Mouse (Mus musculus): Measurements from ENCODE around the gene Lhb.
"Not testable (repeated sequence)": the region's sequence is repeated elsewhere in the genome, so short reads cannot be mapped to it uniquely, and the experiment has no call there.

Gene Lhb

DNA sequence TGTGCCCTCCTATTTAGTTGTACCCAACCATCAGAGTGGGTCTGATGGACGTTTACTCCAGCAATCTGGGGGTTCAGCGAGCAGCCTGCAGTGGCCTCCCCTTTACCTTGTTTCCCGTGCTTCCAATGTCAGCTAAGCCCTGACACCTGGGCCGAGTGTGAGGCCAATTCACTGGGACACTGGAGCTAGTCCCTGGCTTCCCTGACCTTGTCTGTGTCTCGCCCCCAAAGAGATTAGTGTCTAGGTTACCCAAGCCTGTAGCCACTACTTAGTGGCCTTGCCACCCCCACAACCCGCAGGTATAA, at the start of gene Lhb:
TSS of gene Lhb (plus strand) at position 206 of the 305 bp plus-strand sequence.
- DNase-seq (ENCODE audit: low spot score in 2 of 2): no peak

- DNase-seq (ENCODE audit: low spot score in 2 of 2): no peak
Measured at GRCm38 (mm10) chr7:45372371-45372770, 48.2 kb upstream of the Lhb start.

- no peak for DNase-seq (ENCODE audit: low spot score in 2 of 2)
Measured at GRCm38 (mm10) chr7:45374620-45375019, 46.0 kb upstream of the Lhb start.

- no peak for DNase-seq (ENCODE audit: low spot score in 2 of 2)
Measured at GRCm38 (mm10) chr7:45376057-45376456, 44.6 kb upstream of the Lhb start.

DNA sequence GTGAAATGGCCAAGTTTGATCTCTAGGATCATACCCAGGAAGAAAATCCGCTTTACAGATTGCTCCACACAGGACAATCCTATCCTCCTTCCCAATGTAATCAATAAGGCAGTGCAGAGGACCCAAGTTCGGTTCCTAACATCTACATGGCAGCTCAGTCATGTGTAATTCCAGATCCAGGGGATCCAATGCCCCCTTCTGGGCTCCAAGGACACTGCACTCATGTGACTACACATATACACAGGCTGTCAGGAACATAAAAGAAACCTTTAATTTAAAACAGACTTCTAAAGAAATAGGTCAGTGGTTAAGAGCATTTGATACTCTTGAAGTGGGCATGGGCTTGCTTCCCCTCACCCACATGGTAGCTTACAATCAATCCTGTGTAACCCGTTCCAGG, 34.5 kb upstream of the Lhb start:
- DNase-seq (ENCODE audit: low spot score in 2 of 2): no peak

- DNase-seq (ENCODE audit: low spot score in 2 of 2): no peak
Measured at GRCm38 (mm10) chr7:45395129-45395541, 25.5 kb upstream of the Lhb start.

- DNase-seq (ENCODE audit: low spot score in 2 of 2): peak; percentile 100
Measured at GRCm38 (mm10) chr7:45395578-45396336, 24.9 kb upstream of the Lhb start, which contains the start of gene Snrnp70. TSS of gene Snrnp70 (minus strand) at chr7:45395742.

GRCm38 (mm10) chr7:45396337-45396775, 24.3 kb upstream of the Lhb start:
- not testable (repeated sequence) for DNase-seq (ENCODE audit: low spot score in 2 of 2)

DNA sequence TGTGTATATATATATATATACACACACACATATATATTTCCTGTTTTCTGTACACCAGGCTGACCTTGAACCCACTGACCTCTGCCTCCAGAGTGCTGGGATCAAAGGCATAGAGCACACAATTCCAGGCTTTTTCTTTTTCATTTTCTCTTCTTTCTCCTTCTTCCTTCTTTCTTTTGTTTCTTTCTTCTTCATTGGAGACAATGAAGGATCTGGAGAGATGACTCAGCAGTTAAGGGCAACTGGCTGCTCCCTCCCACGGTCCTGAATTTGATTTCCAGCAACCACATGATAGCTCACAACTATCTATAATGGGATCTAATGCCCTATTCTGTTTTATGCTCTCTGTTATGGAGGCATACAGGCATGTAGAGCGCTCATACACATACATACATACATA, 23.8 kb upstream of the Lhb start:
- DNase-seq (ENCODE audit: low spot score in 2 of 2): no peak

DNA sequence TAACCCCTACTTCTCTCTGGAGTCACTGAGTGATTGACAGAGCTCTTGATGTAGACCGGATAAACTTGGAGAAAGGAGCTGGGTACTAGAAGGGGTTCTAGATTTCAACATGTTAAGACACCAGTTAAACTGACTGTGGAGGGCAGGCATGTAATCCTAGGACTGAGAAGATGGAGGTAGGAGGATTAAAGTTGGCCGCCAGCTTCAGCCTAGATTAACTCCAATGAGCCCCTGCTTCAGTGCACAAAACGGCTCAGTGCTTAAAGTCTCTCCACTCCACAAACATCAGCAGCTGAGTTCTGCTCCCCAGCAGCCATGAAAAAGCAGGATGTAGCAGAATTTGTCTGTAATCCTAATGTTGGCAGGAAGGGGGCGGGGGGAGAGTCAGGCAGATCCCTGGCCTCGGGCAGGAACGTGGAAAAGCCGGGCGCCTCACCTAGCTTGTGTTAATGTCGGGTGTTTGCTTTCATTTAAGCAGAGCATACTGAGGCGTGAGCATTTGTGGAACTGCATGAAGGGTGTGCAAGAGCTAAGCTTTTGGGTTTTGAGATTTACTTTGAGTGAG, 19.0 kb upstream of the Lhb start:
- no peak for DNase-seq (ENCODE audit: low spot score in 2 of 2)

GRCm38 (mm10) chr7:45403532-45404261, 16.9 kb upstream of the Lhb start:
- DNase-seq (ENCODE audit: low spot score in 2 of 2): peak; percentile 46 to 72

DNA sequence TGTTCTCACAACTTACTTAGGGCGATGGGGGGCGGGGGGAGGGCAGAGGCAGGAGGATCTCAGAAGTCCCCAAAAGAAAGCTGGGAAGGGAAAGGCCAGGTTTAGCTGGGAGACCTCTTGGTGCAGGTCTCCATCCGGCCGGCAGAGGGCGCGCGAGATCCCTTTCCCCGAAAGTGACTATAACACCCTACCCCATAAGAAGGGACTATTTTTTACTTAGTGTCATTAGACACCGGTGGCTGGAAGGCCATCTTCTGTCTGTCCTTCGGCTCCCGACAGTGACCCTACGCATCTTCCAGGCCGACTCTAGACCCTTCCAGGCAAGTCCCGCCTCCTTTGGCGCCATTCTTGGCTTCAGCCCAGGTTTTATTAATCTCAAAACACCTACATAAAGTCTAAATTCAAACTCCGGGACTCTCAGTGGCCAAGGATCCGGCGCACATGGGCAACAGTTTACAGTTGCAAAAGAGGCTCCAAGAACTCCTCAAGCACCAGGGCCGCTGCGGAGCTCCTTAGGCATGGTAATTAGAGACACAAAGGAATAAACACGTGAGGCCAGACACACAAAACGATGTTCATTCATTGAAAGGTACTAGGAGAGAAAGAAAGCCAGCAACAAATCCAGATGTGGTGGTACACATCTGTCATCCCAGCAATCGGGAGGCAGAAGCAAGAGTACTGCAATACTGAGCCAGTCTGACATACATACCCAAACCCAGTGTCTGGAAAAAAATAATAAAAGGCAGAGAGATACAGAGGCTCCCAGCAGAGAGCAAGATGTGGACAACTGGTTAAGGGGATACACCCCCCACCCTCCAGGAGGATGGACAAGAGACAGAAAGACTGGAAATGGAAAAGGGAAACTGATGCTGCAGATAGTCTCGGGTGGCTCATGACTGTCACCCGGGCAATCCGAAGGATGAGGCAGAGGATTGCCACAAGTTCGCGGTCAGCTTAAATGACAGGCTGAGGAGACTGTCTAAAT, 15.2 kb upstream of the Lhb start, which contains the start of gene Kcna7:
TSS of gene Kcna7 (plus strand) at position 563 of the 985 bp plus-strand sequence.
- peak; percentile 63 to 74 for DNase-seq (ENCODE audit: low spot score in 2 of 2)

DNA sequence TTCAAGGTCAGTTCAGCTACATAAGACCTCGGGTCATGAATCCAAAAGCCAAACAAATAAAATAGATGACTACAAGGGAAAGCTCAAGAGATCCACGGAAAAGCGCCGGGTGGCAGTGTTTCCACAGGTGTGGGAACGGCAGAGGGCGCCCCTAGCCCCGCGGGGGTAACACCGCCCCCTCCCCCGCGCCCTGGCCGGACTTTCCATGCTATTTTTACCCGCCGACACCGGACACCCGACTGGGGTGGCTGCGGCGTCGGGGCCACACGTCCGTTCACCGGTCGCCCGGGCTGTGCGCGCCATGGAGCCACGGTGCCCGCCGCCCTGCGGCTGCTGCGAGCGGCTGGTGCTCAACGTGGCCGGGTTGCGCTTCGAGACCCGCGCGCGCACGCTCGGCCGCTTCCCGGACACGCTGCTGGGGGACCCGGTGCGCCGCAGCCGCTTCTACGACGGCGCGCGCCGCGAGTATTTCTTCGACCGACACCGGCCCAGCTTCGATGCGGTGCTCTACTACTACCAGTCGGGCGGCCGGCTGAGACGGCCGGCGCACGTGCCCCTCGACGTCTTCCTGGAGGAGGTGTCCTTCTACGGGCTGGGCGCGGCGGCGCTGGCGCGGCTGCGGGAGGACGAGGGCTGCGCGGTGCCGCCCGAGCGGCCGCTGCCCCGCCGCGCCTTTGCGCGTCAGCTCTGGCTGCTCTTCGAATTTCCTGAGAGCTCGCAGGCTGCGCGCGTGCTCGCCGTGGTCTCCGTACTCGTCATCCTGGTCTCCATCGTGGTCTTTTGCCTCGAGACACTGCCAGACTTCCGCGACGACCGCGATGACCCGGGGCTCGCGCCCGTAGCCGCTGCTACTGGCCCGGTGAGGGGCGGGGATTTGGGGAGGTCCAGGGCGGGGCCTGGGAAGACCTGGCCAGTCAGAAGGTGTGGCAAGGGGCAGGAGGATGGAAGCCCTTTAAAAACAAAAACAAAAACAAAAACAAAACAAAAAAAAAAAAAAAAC, 14.2 kb upstream of the Lhb start:
- no peak for DNase-seq (ENCODE audit: low spot score in 2 of 2)

DNA sequence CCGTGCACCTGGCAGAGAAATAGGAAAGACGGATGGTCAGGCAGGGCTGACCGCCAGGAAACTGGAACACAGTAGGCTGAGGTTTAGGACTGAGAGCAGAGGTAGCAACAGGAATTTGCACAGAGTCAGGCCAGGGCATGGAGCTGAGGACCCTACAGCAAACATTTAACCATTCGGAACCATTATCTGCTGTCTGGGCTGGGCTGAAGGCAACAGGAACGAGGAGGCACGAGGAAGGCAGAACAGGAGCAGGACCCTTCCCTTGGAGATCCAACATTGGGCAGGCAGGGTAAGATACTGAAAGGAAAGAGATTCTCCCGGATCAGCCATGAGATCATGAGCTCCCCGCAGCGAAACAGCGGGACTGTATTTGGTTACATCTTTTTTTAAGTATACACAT, 12.8 kb upstream of the Lhb start:
- DNase-seq (ENCODE audit: low spot score in 2 of 2): no peak

- DNase-seq (ENCODE audit: low spot score in 2 of 2): no peak
Measured at GRCm38 (mm10) chr7:45408351-45408750, 12.3 kb upstream of the Lhb start.

DNA sequence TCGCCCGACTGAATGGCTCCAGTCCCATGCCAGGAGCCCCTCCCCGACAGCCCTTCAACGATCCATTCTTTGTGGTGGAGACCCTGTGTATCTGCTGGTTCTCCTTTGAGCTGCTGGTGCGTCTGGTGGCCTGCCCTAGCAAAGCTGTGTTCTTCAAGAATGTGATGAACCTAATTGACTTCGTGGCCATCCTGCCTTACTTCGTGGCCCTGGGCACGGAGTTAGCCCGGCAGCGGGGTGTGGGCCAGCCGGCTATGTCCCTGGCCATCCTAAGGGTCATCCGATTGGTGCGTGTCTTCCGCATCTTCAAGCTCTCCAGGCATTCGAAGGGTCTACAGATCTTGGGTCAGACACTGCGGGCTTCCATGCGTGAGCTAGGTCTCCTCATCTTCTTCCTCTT, 11.7 kb upstream of the Lhb start:
- no peak for DNase-seq (ENCODE audit: low spot score in 2 of 2)

- no peak for DNase-seq (ENCODE audit: low spot score in 2 of 2)
Measured at GRCm38 (mm10) chr7:45409497-45410163, 11.0 kb upstream of the Lhb start.

DNA sequence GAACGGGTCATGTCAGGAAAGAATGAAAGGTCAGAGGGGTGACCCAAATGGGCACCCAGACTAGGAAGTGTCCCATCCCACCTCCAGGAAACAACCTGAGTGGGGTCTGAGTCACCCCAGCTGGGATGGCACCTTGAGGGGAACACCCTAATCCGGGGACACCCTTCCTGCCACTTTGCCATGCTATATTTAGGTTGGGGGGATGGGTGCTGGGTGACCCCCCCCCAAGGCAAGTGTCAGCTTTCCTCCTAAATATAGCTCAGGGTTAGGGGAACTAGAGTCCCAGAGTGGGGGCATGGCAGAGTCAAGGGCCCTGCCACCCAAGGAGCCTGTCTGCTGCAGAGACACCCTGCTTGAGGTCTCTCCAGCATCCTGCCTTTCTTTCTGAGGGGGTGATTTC, 8.2 kb upstream of the Lhb start:
- no peak for DNase-seq (ENCODE audit: low spot score in 2 of 2)

DNA sequence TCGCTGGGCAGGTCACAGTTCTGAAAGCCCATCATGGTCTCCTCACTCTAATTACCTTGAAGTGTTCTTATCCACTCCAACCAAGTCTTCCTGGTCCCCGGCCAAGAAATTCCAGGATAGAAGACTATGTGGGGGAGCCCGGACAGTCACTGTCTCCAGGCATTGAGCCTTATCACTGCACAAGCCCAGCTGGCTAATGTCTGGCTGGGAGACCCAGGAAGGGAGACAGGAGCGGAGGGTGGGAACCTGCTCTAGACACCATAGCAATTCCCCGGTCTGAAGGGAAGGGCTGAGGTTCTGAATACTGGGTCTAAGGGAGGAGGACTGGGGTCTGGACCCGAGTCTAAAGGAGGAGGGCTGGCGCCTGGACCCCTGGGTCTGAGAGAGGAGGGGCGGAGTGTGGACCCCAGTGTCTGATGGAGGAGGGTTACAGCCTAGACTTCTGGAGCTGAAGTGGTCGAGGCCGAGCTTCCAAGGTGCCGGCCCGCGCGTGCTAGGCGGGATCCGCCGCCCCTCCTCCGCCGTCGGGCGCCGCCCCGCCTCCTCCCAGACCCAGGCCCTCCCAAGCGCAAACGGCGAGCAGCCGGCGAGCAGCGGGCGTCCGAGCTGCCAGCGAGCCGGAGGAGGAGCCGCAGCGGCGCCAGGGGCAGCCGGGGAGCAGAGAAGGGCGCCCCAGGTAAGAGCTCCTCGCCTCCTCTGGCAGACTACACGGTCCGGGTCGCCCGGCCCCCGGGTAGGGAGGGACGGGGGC, 7.3 kb upstream of the Lhb start, which contains the start of gene Ntf5:
TSS of gene Ntf5 (plus strand) at position 583 of the 751 bp plus-strand sequence.
- DNase-seq (ENCODE audit: low spot score in 2 of 2): no peak

All from natural killer cell, adult 2 months (primary cell).